Mouse (Mus musculus) embryonic fibroblast, embryonic 13.5 days (primary cell): ENCODE data around the gene Gm6096. TPM values are rescaled to one million over a fixed set of nuclear protein-coding genes. Genes with fewer than 3 reads are reported as not detected.
A peak's percentile ranks its signal among the peaks of the same experiment; 100 is the strongest.

Source experiments
- H3K27ac ChIP-seq: 2 replicates; pipeline ENCODE4 v1.5.1; 2012; ENCODE audit warnings: low read length, control low read depth, inconsistent platforms; ENCODE audit not compliant: insufficient read depth
- H3K4me1 ChIP-seq: 2 replicates; pipeline ENCODE4 v1.6.1; 2011; ENCODE audit warnings: low read length; ENCODE audit not compliant: control insufficient read depth, insufficient read depth
- H3K4me3 ChIP-seq: 2 replicates; pipeline ENCODE4 v1.5.1; 2011; ENCODE audit warnings: mild to moderate bottlenecking, control low read depth, low read length; ENCODE audit not compliant: insufficient read depth
- CTCF ChIP-seq: IDR thresholded peaks from 2 replicates; pipeline ENCODE4 v1.5.1; 2011; ENCODE audit warnings: mild to moderate bottlenecking, control low read depth, low read length, moderate library complexity, borderline replicate concordance; ENCODE audit not compliant: insufficient read depth
- POLR2A ChIP-seq: IDR thresholded peaks from 2 replicates; pipeline ENCODE4 v1.6.1; 2011; ENCODE audit warnings: low read depth, mild to moderate bottlenecking, control low read depth, low read length, moderate library complexity
- polyA plus RNA-seq: library from polyadenylated mRNA; stranded (reverse); fragments of >200 nt; gene quantifications from 2 replicates; pipeline ENCODE4 v1.2.4, GENCODE M21; 2011; ENCODE audit warnings: low read depth; ENCODE audit not compliant: missing spikeins, insufficient read length

The Gm6096 gene
- polyA plus RNA-seq, 1 experiment, result not detected

GRCm38 (mm10) chr7:34233909-34234609 lies 16.8 kb upstream of the Gm6096 start:
- Histone ChIP-seq H3K4me1 (peaks cover 4% of the 10 kb centered on the region; the same call in 1 of the 2 replicates), H3K27ac (peak overlapping the region; percentile 96), H3K4me3 (peak overlapping the region; percentile 30)
- TF ChIP-seq CTCF (no peak), POLR2A (peak; percentile 79)

- Histone ChIP-seq H3K4me3 (peak overlapping the region; percentile 23), H3K4me1 (peaks cover 4% of the 10 kb centered on the region; the same call in 1 of the 2 replicates), H3K27ac (peak overlapping the region; percentile 76)
- no peak for TF ChIP-seq POLR2A
- no peak for TF ChIP-seq CTCF
Measured at GRCm38 (mm10) chr7:34234610-34235561, 16.0 kb upstream of the Gm6096 start.

- no peak overlapping the region for H3K27ac ChIP-seq
- H3K4me1 ChIP-seq, result peaks cover 4% of the 10 kb centered on the region; the same call in 1 of the 2 replicates
- TF ChIP-seq CTCF (no peak), POLR2A (no peak)
- no peak overlapping the region for H3K4me3 ChIP-seq
Measured at GRCm38 (mm10) chr7:34235602-34236001, 15.2 kb upstream of the Gm6096 start.

GRCm38 (mm10) chr7:34238086-34238485 lies 12.8 kb upstream of the Gm6096 start:
- Histone ChIP-seq H3K4me3 (no peak overlapping the region), H3K27ac (no peak overlapping the region), H3K4me1 (peaks cover 4% of the 10 kb centered on the region; the same call in 1 of the 2 replicates)
- TF ChIP-seq POLR2A, result no peak
- no peak for TF ChIP-seq CTCF

- H3K4me3 ChIP-seq, result no peak overlapping the region
- TF ChIP-seq POLR2A, result no peak
- TF ChIP-seq CTCF, result no peak
- H3K27ac ChIP-seq, result no peak overlapping the region
- no peaks in the 10 kb centered on the region for H3K4me1 ChIP-seq
Measured at GRCm38 (mm10) chr7:34242176-34242575, 8.7 kb upstream of the Gm6096 start.

GRCm38 (mm10) chr7:34246870-34247499 lies 3.9 kb upstream of the Gm6096 start:
- Histone ChIP-seq H3K27ac (no peak overlapping the region), H3K4me3 (no peak overlapping the region), H3K4me1 (no peaks in the 10 kb centered on the region)
- TF ChIP-seq POLR2A (no peak), CTCF (no peak)

- TF ChIP-seq CTCF (no peak), POLR2A (no peak)
- H3K4me3 ChIP-seq, result no peak overlapping the region
- H3K27ac ChIP-seq, result no peak overlapping the region
- H3K4me1 ChIP-seq, result no peaks in the 10 kb centered on the region
Measured at GRCm38 (mm10) chr7:34252030-34252429, 1.2 kb downstream of the Gm6096 start.

GRCm38 (mm10) chr7:34255137-34255536 lies 4.3 kb downstream of the Gm6096 start:
- no peak overlapping the region for H3K4me3 ChIP-seq
- TF ChIP-seq POLR2A (no peak), CTCF (no peak)
- H3K27ac ChIP-seq, result no peak overlapping the region

GRCm38 (mm10) chr7:34255916-34256315 lies 5.1 kb downstream of the Gm6096 start:
- Histone ChIP-seq H3K27ac (no peak overlapping the region), H3K4me1 (no peaks in the 10 kb centered on the region), H3K4me3 (no peak overlapping the region)
- no peak for TF ChIP-seq CTCF
- no peak for TF ChIP-seq POLR2A

More at GRCm38 (mm10) chr7:34255137-34255536, 4.3 kb downstream of the Gm6096 start:
- H3K4me1 ChIP-seq, result no peaks in the 10 kb centered on the region

- no peak overlapping the region for H3K4me3 ChIP-seq
- H3K27ac ChIP-seq, result no peak overlapping the region
- no peaks in the 10 kb centered on the region for H3K4me1 ChIP-seq
- TF ChIP-seq CTCF, result no peak
- no peak for TF ChIP-seq POLR2A
Measured at GRCm38 (mm10) chr7:34257279-34257678, 6.4 kb downstream of the Gm6096 start.
